Mouse (Mus musculus): Measurements from ENCODE around the gene Slit3. TPM values are rescaled to one million over a fixed set of nuclear protein-coding genes. Genes with fewer than 3 reads are reported as not detected.

Slit3 gene
- total and polyA plus RNA-seq, 2 experiments from 2014 or later: 5.6 to 15.0 TPM

GRCm38 (mm10) chr11:35142698-35143360 is 21.8 kb downstream of the Slit3 start:
- 56% methylated on average over 7 of the region's 7 CpGs for WGBS
- no peak overlapping the region for H3K27ac ChIP-seq (ENCODE audit: low read depth, low read length)
- no peak for TF ChIP-seq CTCF (IDR thresholded peaks at IDR 0.05; ENCODE audit: low read depth)
- H3K9me3 ChIP-seq (ENCODE audit: low read length): no peaks in the 10 kb centered on the region
- peak; percentile 88 for ATAC-seq
- H3K4me2 ChIP-seq (ENCODE audit: low read depth): no peak overlapping the region
- H3K27me3 ChIP-seq (ENCODE audit: insufficient read depth, low read length): no peaks in the 10 kb centered on the region
- peak; percentile 73 for DNase-seq
- H3K9ac ChIP-seq: no peak overlapping the region
- peaks cover 5% of the 10 kb centered on the region; the same call in 1 of the 2 replicates for H3K4me1 ChIP-seq (ENCODE audit: insufficient read depth)
- H3K4me3 ChIP-seq (ENCODE audit: low read depth, low read length): no peak overlapping the region
- no peaks in the 10 kb centered on the region for H3K36me3 ChIP-seq (ENCODE audit: insufficient read depth)

- no peak for TF ChIP-seq CTCF (IDR thresholded peaks at IDR 0.05; ENCODE audit: low read depth)
- H3K4me3 ChIP-seq (ENCODE audit: low read depth, low read length): no peak overlapping the region
- ATAC-seq (peak; percentile 53), DNase-seq (peak; percentile 35)
- H3K9me3 ChIP-seq (ENCODE audit: low read length): no peaks in the 10 kb centered on the region
- H3K4me2 ChIP-seq (ENCODE audit: low read depth): no peak overlapping the region
- H3K9ac ChIP-seq: no peak overlapping the region
- H3K27ac ChIP-seq (ENCODE audit: low read depth, low read length): no peak overlapping the region
- 0 out of 2 replicates have a peak, but pooled peaks cover 4% of the 10 kb centered on the region for H3K4me1 ChIP-seq (ENCODE audit: insufficient read depth)
- no peaks in the 10 kb centered on the region for H3K36me3 ChIP-seq (ENCODE audit: insufficient read depth)
- 78% methylated on average over 11 of the region's 11 CpGs for WGBS
- no peaks in the 10 kb centered on the region for H3K27me3 ChIP-seq (ENCODE audit: insufficient read depth, low read length)
Measured at GRCm38 (mm10) chr11:35147818-35148445, 26.9 kb downstream of the Slit3 start.

GRCm38 (mm10) chr11:35151539-35151951 is 30.5 kb downstream of the Slit3 start:
- ATAC-seq (peak; percentile 29), DNase-seq (no peak)
- 10% methylated on average over 13 of the region's 13 CpGs for WGBS
- Histone ChIP-seq H3K27me3 (ENCODE audit: insufficient read depth, low read length) (no peaks in the 10 kb centered on the region), H3K9ac (no peak overlapping the region), H3K9me3 (ENCODE audit: low read length) (no peaks in the 10 kb centered on the region), H3K4me2 (ENCODE audit: low read depth) (no peak overlapping the region), H3K4me1 (ENCODE audit: insufficient read depth) (0 out of 2 replicates have a peak, but pooled peaks cover 4% of the 10 kb centered on the region), H3K36me3 (ENCODE audit: insufficient read depth) (no peaks in the 10 kb centered on the region), H3K27ac (ENCODE audit: low read depth, low read length) (no peak overlapping the region), H3K4me3 (ENCODE audit: low read depth, low read length) (no peak overlapping the region)
- no peak for TF ChIP-seq CTCF (IDR thresholded peaks at IDR 0.05; ENCODE audit: low read depth)

- Histone ChIP-seq H3K4me1 (ENCODE audit: insufficient read depth) (0 out of 2 replicates have a peak, but pooled peaks cover 4% of the 10 kb centered on the region), H3K27ac (ENCODE audit: low read depth, low read length) (no peak overlapping the region), H3K4me3 (ENCODE audit: low read depth, low read length) (no peak overlapping the region), H3K4me2 (ENCODE audit: low read depth) (no peak overlapping the region), H3K9ac (no peak overlapping the region), H3K36me3 (ENCODE audit: insufficient read depth) (no peaks in the 10 kb centered on the region), H3K27me3 (ENCODE audit: insufficient read depth, low read length) (no peaks in the 10 kb centered on the region), H3K9me3 (ENCODE audit: low read length) (no peaks in the 10 kb centered on the region)
- no peak for TF ChIP-seq CTCF (IDR thresholded peaks at IDR 0.05; ENCODE audit: low read depth)
- WGBS: 63% methylated on average over 2 of the region's 2 CpGs
- ATAC-seq: no peak
- DNase-seq: no peak
Measured at GRCm38 (mm10) chr11:35152875-35153274, 31.9 kb downstream of the Slit3 start.

GRCm38 (mm10) chr11:35154449-35154848 is 33.4 kb downstream of the Slit3 start:
- DNase-seq: no peak
- no peak overlapping the region for H3K27ac ChIP-seq (ENCODE audit: low read depth, low read length)
- H3K36me3 ChIP-seq (ENCODE audit: insufficient read depth): no peaks in the 10 kb centered on the region
- H3K9ac ChIP-seq: no peak overlapping the region
- no peak overlapping the region for H3K4me3 ChIP-seq (ENCODE audit: low read depth, low read length)
- H3K9me3 ChIP-seq (ENCODE audit: low read length): no peaks in the 10 kb centered on the region
- no peaks in the 10 kb centered on the region for H3K27me3 ChIP-seq (ENCODE audit: insufficient read depth, low read length)
- 86% methylated on average over 5 of the region's 5 CpGs for WGBS
- ATAC-seq: no peak
- TF ChIP-seq CTCF (IDR thresholded peaks at IDR 0.05; ENCODE audit: low read depth): no peak
- H3K4me2 ChIP-seq (ENCODE audit: low read depth): no peak overlapping the region
- H3K4me1 ChIP-seq (ENCODE audit: insufficient read depth): 0 out of 2 replicates have a peak, but pooled peaks cover 4% of the 10 kb centered on the region

GRCm38 (mm10) chr11:35155281-35155680 is 34.3 kb downstream of the Slit3 start:
- TF ChIP-seq CTCF (IDR thresholded peaks at IDR 0.05; ENCODE audit: low read depth): no peak
- ATAC-seq: no peak
- H3K27ac ChIP-seq (ENCODE audit: low read depth, low read length): no peak overlapping the region
- 89% methylated on average over 7 of the region's 7 CpGs for WGBS
- no peak overlapping the region for H3K4me3 ChIP-seq (ENCODE audit: low read depth, low read length)
- no peaks in the 10 kb centered on the region for H3K27me3 ChIP-seq (ENCODE audit: insufficient read depth, low read length)
- no peak overlapping the region for H3K4me2 ChIP-seq (ENCODE audit: low read depth)
- H3K36me3 ChIP-seq (ENCODE audit: insufficient read depth): no peaks in the 10 kb centered on the region
- no peak overlapping the region for H3K9ac ChIP-seq
- DNase-seq: no peak
- 0 out of 2 replicates have a peak, but pooled peaks cover 4% of the 10 kb centered on the region for H3K4me1 ChIP-seq (ENCODE audit: insufficient read depth)
- no peaks in the 10 kb centered on the region for H3K9me3 ChIP-seq (ENCODE audit: low read length)

- ATAC-seq: no peak
- 85% methylated on average over 5 of the region's 5 CpGs for WGBS
- DNase-seq: no peak
Measured at GRCm38 (mm10) chr11:35156676-35157075, 35.7 kb downstream of the Slit3 start.

More at GRCm38 (mm10) chr11:35156676-35157075, 35.7 kb downstream of the Slit3 start:
- H3K36me3 ChIP-seq (ENCODE audit: insufficient read depth): no peaks in the 10 kb centered on the region
- H3K27ac ChIP-seq (ENCODE audit: low read depth, low read length): no peak overlapping the region
- no peak for TF ChIP-seq CTCF (IDR thresholded peaks at IDR 0.05; ENCODE audit: low read depth)
- no peak overlapping the region for H3K4me3 ChIP-seq (ENCODE audit: low read depth, low read length)
- no peaks in the 10 kb centered on the region for H3K27me3 ChIP-seq (ENCODE audit: insufficient read depth, low read length)
- H3K9me3 ChIP-seq (ENCODE audit: low read length): no peaks in the 10 kb centered on the region
- H3K9ac ChIP-seq: no peak overlapping the region
- 0 out of 2 replicates have a peak, but pooled peaks cover 2% of the 10 kb centered on the region for H3K4me1 ChIP-seq (ENCODE audit: insufficient read depth)
- no peak overlapping the region for H3K4me2 ChIP-seq (ENCODE audit: low read depth)

Data from forebrain, postnatal 0 days (tissue).